Mouse (Mus musculus) hindbrain, postnatal 0 days (tissue): ENCODE data around the gene Dgcr8. TPM values are rescaled to one million over a fixed set of nuclear protein-coding genes. Genes with fewer than 3 reads are reported as not detected.

Experiments
- ATAC-seq: fragments of 200-750 bp; cut with Nextera tagmentation; 2 replicates; pipeline ENCODE4 v1.8.0; 2017; ENCODE audit warnings: mild to moderate bottlenecking, moderate TSS enrichment, moderate library complexity
- DNase-seq: peaks from one replicate; pipeline ENCODE4 v3.0.0-alpha.2; 2015; ENCODE audit warnings: low spot score
- H3K27ac ChIP-seq: fragments of 300-500 bp; sonication (generic); 2 replicates; pipeline ENCODE4 v1.5.1; 2014; ENCODE audit warnings: mild to moderate bottlenecking
- H3K27me3 ChIP-seq: fragments of 300-500 bp; sonication (generic); 2 replicates; pipeline ENCODE4 v1.6.1; 2014; ENCODE audit warnings: low read length, mixed read lengths; ENCODE audit not compliant: insufficient read depth
- H3K36me3 ChIP-seq: fragments of 300-500 bp; sonication (generic); 2 replicates; pipeline ENCODE4 v1.6.1; 2014; ENCODE audit warnings: low read length, mixed read lengths; ENCODE audit not compliant: insufficient read depth
- H3K4me1 ChIP-seq: fragments of 300-500 bp; sonication (generic); 2 replicates; pipeline ENCODE4 v1.6.1; 2014; ENCODE audit warnings: antibody characterized with exemption, low read length, mixed read lengths; ENCODE audit not compliant: insufficient read depth
- H3K4me2 ChIP-seq: fragments of 300-500 bp; sonication (generic); 2 replicates; pipeline ENCODE4 v1.6.1; 2014; ENCODE audit warnings: low read depth, mild to moderate bottlenecking, low read length, moderate library complexity, mixed read lengths
- H3K4me3 ChIP-seq: fragments of 300-500 bp; sonication (generic); 2 replicates; pipeline ENCODE4 v1.5.1; 2014; ENCODE audit warnings: low read length
- H3K9ac ChIP-seq: fragments of 300-500 bp; sonication (generic); replicated peaks from 2 replicates; pipeline ENCODE4 v1.6.1; 2014; ENCODE audit warnings: mild to moderate bottlenecking, low read length, moderate library complexity, mixed read lengths
- H3K9me3 ChIP-seq: fragments of 300-500 bp; sonication (generic); 2 replicates; pipeline ENCODE4 v1.6.1; 2016; ENCODE audit warnings: low read length, mixed read lengths
- CTCF ChIP-seq: IDR thresholded peaks from 2 replicates; pipeline ENCODE4 v1.5.1; 2016; ENCODE audit warnings: antibody characterized with exemption, control low read depth, low read depth
- WGBS: fragments of 180-500 bp; shearing (Covaris S2); extraction: QIAGEN DNeasy Blood & Tissue Kit; methylation state at CpG from one replicate; pipeline ENCODE4 v1.1.7; 2014; 5-methylcytosine and 5-hydroxymethylcytosine counted together
- polyA plus RNA-seq: library from polyadenylated mRNA; unstranded; fragments of >200 nt; fragmentation: Nextera tagmentation; extraction: Ambion mirVana; gene quantifications from 2 replicates; pipeline ENCODE4 v1.2.1, GENCODE M21; 2015
- total RNA-seq: library from RNA; depleted of rRNA; stranded (reverse); fragments of >200 nt; gene quantifications from 2 replicates; pipeline ENCODE4 v1.2.3, GENCODE M21; 2014

The Dgcr8 gene
- total and polyA plus RNA-seq, 2 experiments from 2014 or later = 20.8 to 39.9 TPM

- no peak for ATAC-seq
- Histone ChIP-seq H3K27me3 (no peaks in the 10 kb centered on the region), H3K9ac (no peak overlapping the region), H3K4me3 (no peak overlapping the region), H3K9me3 (no peaks in the 10 kb centered on the region), H3K4me1 (peaks cover 31% of the 10 kb centered on the region), H3K36me3 (peaks cover 18% of the 10 kb centered on the region), H3K27ac (no peak overlapping the region), H3K4me2 (no peak overlapping the region)
- TF ChIP-seq CTCF = no peak
- WGBS = 86% methylated on average over 4 of the region's 4 CpGs
- DNase-seq = no peak
These were observed 57.6 kb downstream of the Dgcr8 start for GRCm38 (mm10) chr16:18231451-18231850.

- H3K9ac ChIP-seq = no peak overlapping the region
- no peaks in the 10 kb centered on the region for H3K27me3 ChIP-seq
- TF ChIP-seq CTCF = no peak
These were observed 58.0 kb downstream of the Dgcr8 start for GRCm38 (mm10) chr16:18231047-18231446.

GRCm38 (mm10) chr16:18230617-18231016, 58.4 kb downstream of the Dgcr8 start:
- peaks cover 27% of the 10 kb centered on the region for H3K36me3 ChIP-seq
- TF ChIP-seq CTCF = no peak
- 91% methylated on average over 6 of the region's 6 CpGs for WGBS
- no peak overlapping the region for H3K4me3 ChIP-seq
- no peak overlapping the region for H3K4me2 ChIP-seq
- DNase-seq (no peak), ATAC-seq (no peak)
- no peak overlapping the region for H3K27ac ChIP-seq
- no peak overlapping the region for H3K9ac ChIP-seq
- H3K4me1 ChIP-seq = peaks cover 25% of the 10 kb centered on the region
- H3K9me3 ChIP-seq = no peaks in the 10 kb centered on the region
- H3K27me3 ChIP-seq = no peaks in the 10 kb centered on the region

More at GRCm38 (mm10) chr16:18231047-18231446, 58.0 kb downstream of the Dgcr8 start:
- WGBS = 82% methylated on average over 3 of the region's 3 CpGs
- no peak for ATAC-seq
- peaks cover 28% of the 10 kb centered on the region for H3K4me1 ChIP-seq
- H3K9me3 ChIP-seq = no peaks in the 10 kb centered on the region
- no peak for DNase-seq
- H3K4me2 ChIP-seq = no peak overlapping the region
- no peak overlapping the region for H3K27ac ChIP-seq
- H3K36me3 ChIP-seq = peaks cover 22% of the 10 kb centered on the region
- H3K4me3 ChIP-seq = no peak overlapping the region

- Histone ChIP-seq H3K4me1 (peaks cover 25% of the 10 kb centered on the region), H3K9ac (no peak overlapping the region)
- WGBS = 34% methylated on average over 11 of the region's 11 CpGs
These were observed 59.4 kb downstream of the Dgcr8 start for GRCm38 (mm10) chr16:18229622-18230021.

GRCm38 (mm10) chr16:18228856-18229255, 60.2 kb downstream of the Dgcr8 start:
- H3K9me3 ChIP-seq = no peaks in the 10 kb centered on the region
- no peak for TF ChIP-seq CTCF
- H3K36me3 ChIP-seq = peaks cover 44% of the 10 kb centered on the region
- H3K4me1 ChIP-seq = peaks cover 23% of the 10 kb centered on the region
- H3K27ac ChIP-seq = peak overlapping the region; percentile 60
- no peaks in the 10 kb centered on the region for H3K27me3 ChIP-seq
- peak; percentile 26 for DNase-seq
- ATAC-seq = peak; percentile 18; the same call in 1 of the 2 replicates
- WGBS = 78% methylated on average over 4 of the region's 4 CpGs
- no peak overlapping the region for H3K4me3 ChIP-seq
- no peak overlapping the region for H3K9ac ChIP-seq
- H3K4me2 ChIP-seq = no peak overlapping the region

More at GRCm38 (mm10) chr16:18229622-18230021, 59.4 kb downstream of the Dgcr8 start:
- H3K36me3 ChIP-seq = peaks cover 37% of the 10 kb centered on the region
- H3K9me3 ChIP-seq = no peaks in the 10 kb centered on the region
- no peak overlapping the region for H3K4me3 ChIP-seq
- ATAC-seq = no peak
- no peaks in the 10 kb centered on the region for H3K27me3 ChIP-seq
- H3K4me2 ChIP-seq = no peak overlapping the region
- no peak for DNase-seq
- H3K27ac ChIP-seq = peak overlapping the region; percentile 60; the same call in 1 of the 2 replicates
- TF ChIP-seq CTCF = no peak

GRCm38 (mm10) chr16:18227897-18228422, 61.1 kb downstream of the Dgcr8 start:
- no peak overlapping the region for H3K4me2 ChIP-seq
- WGBS = 94% methylated on average over 20 of the region's 20 CpGs
- no peak overlapping the region for H3K4me3 ChIP-seq
- H3K4me1 ChIP-seq = peaks cover 16% of the 10 kb centered on the region
- no peak for TF ChIP-seq CTCF
- no peaks in the 10 kb centered on the region for H3K9me3 ChIP-seq
- H3K36me3 ChIP-seq = peaks cover 53% of the 10 kb centered on the region
- no peak overlapping the region for H3K9ac ChIP-seq
- no peaks in the 10 kb centered on the region for H3K27me3 ChIP-seq
- DNase-seq = no peak
- ATAC-seq = no peak
- no peak overlapping the region for H3K27ac ChIP-seq

GRCm38 (mm10) chr16:18227187-18227586, 61.9 kb downstream of the Dgcr8 start:
- peaks cover 61% of the 10 kb centered on the region for H3K36me3 ChIP-seq
- peaks cover 16% of the 10 kb centered on the region for H3K4me1 ChIP-seq
- no peak overlapping the region for H3K27ac ChIP-seq
- no peak overlapping the region for H3K4me3 ChIP-seq
- no peak overlapping the region for H3K9ac ChIP-seq
- H3K4me2 ChIP-seq = no peak overlapping the region
- no peaks in the 10 kb centered on the region for H3K27me3 ChIP-seq
- 96% methylated on average over 13 of the region's 13 CpGs for WGBS
- no peaks in the 10 kb centered on the region for H3K9me3 ChIP-seq
- no peak for TF ChIP-seq CTCF
- DNase-seq = no peak
- no peak for ATAC-seq
